Mouse (Mus musculus): ENCODE measurements around the gene Bcas3.

DNA sequence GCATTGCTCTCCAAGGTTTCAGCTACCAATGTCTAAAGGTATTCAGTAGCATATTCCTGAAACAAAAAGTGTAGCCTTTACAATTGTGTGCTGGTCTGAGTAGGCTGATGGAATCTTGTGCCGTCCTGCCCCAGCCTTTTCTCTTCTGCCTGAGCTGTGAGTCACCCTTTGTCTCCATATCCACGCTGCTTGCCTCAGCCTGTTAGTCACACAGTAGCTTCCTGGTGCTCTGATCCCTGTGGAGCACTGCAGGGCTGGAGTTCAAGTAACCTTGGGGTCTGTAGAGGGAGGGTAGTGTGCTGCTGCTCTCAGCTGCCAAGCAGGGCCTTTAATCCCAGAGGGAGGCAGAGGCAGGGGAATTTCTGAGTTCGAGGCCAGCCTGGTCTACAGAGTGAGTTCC, 14.9 kb downstream of the Bcas3 start:
- TF ChIP-seq POLR2A (IDR thresholded peaks at IDR 0.05; ENCODE audit: low read depth, low read length) (no peak), CTCF (IDR thresholded peaks at IDR 0.05; ENCODE audit: borderline replicate concordance, insufficient read depth, low read length) (no peak)
